Mouse (Mus musculus): ENCODE results near the gene 1700021F05Rik. TPM values are rescaled to one million over a fixed set of nuclear protein-coding genes. Genes with fewer than 3 reads are reported as not detected.
"Not testable (repeated sequence)": the region's sequence is repeated elsewhere in the genome, so short reads cannot be mapped to it uniquely, and the experiment has no call there.

1700021F05Rik gene
- polyA plus RNA-seq, 1 experiment from 2014 or later = 84.7 TPM

DNA sequence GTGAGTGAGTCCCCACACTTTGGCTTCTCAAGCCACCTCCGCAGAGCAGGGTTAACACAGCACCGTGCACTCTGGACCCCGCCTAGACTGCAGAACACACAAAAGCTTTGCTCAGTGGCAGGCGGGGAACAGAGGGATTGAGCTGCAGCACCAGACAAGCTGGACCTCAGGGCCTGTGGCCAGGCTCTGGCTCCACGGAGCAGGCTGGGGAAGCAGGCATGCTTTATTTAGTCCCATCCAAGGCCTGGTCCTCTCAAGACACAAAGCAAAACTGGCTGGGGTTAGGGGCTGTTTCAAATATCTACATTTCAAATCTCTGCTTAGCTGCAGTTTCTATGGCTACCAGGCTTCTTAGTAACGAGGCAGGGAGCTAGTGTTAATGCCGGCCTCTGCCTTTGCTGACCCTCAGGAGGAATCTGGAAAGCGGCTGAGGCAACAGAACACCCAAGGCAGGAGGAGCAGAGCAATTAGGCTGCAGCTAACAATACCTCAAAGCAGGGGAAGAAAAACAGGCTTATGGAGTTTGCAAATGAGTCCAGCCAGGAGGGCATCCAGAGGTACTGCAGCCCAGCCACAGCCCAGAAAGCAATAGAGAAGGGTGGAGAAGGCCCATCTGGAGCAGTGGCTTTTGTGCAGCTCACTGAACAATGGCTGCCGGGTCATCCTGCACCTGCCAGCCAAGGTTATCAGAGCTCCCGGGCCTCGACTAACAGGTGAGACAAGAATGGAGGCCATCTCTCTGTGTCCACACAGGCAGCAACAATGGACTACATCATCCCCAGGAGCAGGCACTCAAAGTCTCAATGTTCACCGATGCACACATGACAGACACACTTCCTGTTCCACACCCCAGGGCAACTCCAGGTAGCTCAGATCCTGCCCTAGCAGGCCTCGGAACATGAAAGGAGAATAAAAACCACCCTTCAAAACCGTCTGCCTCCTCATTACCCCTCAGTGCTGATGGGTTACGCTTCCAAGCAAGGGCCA lies 13.2 kb downstream of the 1700021F05Rik start:
- DNase-seq (ENCODE audit: low spot score) = peak; percentile 31
- Histone ChIP-seq H3K36me3 (ENCODE audit: insufficient read depth, low read length) (peaks cover 42% of the 10 kb centered on the region), H3K9ac (ENCODE audit: low read depth, low read length) (no peak overlapping the region), H3K27ac (peak overlapping the region; percentile 47; the same call in 1 of the 2 replicates), H3K4me2 (ENCODE audit: low read length) (no peak overlapping the region), H3K9me3 (replicated peaks; ENCODE audit: low read length) (no peaks in the 10 kb centered on the region), H3K4me3 (replicated peaks; ENCODE audit: low read depth, low read length) (no peak overlapping the region), H3K4me1 (replicated peaks; ENCODE audit: insufficient read depth, low read length) (no peaks in the 10 kb centered on the region; the same call in 1 of the 2 replicates), H3K27me3 (ENCODE audit: insufficient read depth, low read length) (no peaks in the 10 kb centered on the region)
- peak; percentile 34; the same call in 1 of the 2 replicates for TF ChIP-seq CTCF (IDR thresholded peaks at IDR 0.05; ENCODE audit: low read depth)
- ATAC-seq (replicated peaks; ENCODE audit: low FRiP score, low read depth) = peak; percentile 11; the same call in 1 of the 2 replicates
- WGBS = 45% methylated on average over 15 of the region's 15 CpGs

DNA sequence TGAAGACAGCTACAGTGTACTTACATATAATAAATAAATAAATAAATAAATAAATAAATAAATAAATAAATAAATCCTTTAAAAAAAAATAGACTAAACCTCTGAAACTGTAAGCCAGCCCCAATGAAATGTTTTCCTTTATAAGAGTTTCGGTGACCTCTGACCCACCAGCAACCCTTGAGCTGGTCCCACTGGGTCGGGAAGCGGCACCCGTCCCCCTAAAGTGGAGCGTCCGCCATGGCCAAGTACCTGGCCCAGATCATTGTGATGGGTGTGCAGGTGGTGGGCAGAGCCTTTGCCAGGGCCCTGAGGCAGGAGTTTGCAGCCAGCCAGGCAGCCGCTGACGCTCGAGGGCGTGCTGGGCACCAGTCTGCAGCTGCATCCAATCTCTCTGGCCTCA lies 16.9 kb downstream of the 1700021F05Rik start, which contains the start of gene Gm9803:
Gene Gm9803, plus strand, starts transcription at position 154 of the 400 bp plus-strand sequence.
- not testable (repeated sequence) for ATAC-seq (replicated peaks; ENCODE audit: low FRiP score, low read depth); H3K4me1 ChIP-seq (replicated peaks; ENCODE audit: insufficient read depth, low read length); H3K9me3 ChIP-seq (replicated peaks; ENCODE audit: low read length); H3K27me3 ChIP-seq (ENCODE audit: insufficient read depth, low read length); H3K4me3 ChIP-seq (replicated peaks; ENCODE audit: low read depth, low read length); H3K27ac ChIP-seq; H3K9ac ChIP-seq (ENCODE audit: low read depth, low read length); H3K4me2 ChIP-seq (ENCODE audit: low read length); DNase-seq (ENCODE audit: low spot score)
- WGBS = 94% methylated on average over 10 of the region's 10 CpGs
- H3K36me3 ChIP-seq (ENCODE audit: insufficient read depth, low read length) = 0 out of 2 replicates have a peak, but pooled peaks cover 13% of the 10 kb centered on the region

DNA sequence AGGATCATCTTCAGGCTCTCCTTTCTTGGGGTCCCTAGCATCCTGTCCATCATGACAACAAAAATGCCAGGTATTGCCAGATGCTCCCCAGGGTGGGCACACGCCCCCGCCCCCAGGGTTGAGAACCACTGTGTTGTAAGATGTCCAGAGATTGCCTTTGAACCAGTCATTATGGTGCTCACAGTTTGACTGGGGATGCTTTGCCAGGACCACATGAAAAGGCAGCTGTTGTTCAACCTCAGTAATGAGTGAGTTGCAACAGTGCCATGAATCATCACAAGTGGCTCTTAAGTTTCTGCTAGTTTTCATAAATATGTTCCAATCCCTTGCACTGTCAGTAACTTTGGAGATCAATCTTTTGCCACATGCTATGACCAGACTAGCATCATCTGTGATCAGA lies 20.8 kb downstream of the 1700021F05Rik start:
- ATAC-seq (replicated peaks; ENCODE audit: low FRiP score, low read depth) (no peak), DNase-seq (ENCODE audit: low spot score) (no peak)
- no peak for TF ChIP-seq CTCF (IDR thresholded peaks at IDR 0.05; ENCODE audit: low read depth)
- H3K27me3 ChIP-seq (ENCODE audit: insufficient read depth, low read length) = no peaks in the 10 kb centered on the region
- H3K36me3 ChIP-seq (ENCODE audit: insufficient read depth, low read length) = no peaks in the 10 kb centered on the region
- H3K4me1 ChIP-seq (replicated peaks; ENCODE audit: insufficient read depth, low read length) = peaks cover 7% of the 10 kb centered on the region
- no peaks in the 10 kb centered on the region for H3K9me3 ChIP-seq (replicated peaks; ENCODE audit: low read length)
- no peak overlapping the region for H3K4me3 ChIP-seq (replicated peaks; ENCODE audit: low read depth, low read length)
- no peak overlapping the region for H3K9ac ChIP-seq (ENCODE audit: low read depth, low read length)
- no peak overlapping the region for H3K27ac ChIP-seq
- WGBS = 96% methylated on average over 2 of the region's 2 CpGs
- H3K4me2 ChIP-seq (ENCODE audit: low read length) = no peak overlapping the region

DNA sequence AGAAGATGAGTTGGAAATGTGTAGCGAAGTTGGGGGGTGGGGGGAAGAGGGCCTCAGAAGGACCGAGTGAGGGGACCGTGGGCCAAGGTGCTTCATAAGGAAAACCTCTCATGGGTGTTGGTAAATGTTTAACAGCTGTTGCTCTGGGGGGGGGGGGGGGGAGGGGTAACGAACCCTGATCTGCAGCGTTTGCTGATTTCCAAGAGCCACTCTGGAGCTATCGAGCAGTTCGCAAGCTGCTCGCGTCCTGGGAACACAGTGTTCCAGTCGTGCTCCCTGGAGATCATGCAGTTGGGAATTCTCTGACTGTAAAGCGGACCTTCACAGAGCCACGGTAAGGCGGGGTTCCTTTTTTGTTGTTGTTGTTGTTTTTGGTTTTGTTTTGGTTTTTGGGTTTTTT lies 22.4 kb downstream of the 1700021F05Rik start:
- Histone ChIP-seq H3K4me3 (replicated peaks; ENCODE audit: low read depth, low read length) (no peak overlapping the region), H3K27ac (peak overlapping the region; percentile 60), H3K36me3 (ENCODE audit: insufficient read depth, low read length) (no peaks in the 10 kb centered on the region; the same call in 1 of the 2 replicates), H3K4me2 (ENCODE audit: low read length) (no peak overlapping the region), H3K9ac (ENCODE audit: low read depth, low read length) (no peak overlapping the region), H3K27me3 (ENCODE audit: insufficient read depth, low read length) (no peaks in the 10 kb centered on the region), H3K9me3 (replicated peaks; ENCODE audit: low read length) (no peaks in the 10 kb centered on the region), H3K4me1 (replicated peaks; ENCODE audit: insufficient read depth, low read length) (peaks cover 7% of the 10 kb centered on the region)
- ATAC-seq (replicated peaks; ENCODE audit: low FRiP score, low read depth) (peak; percentile 47; the same call in 1 of the 2 replicates), DNase-seq (ENCODE audit: low spot score) (no peak)
- no peak for TF ChIP-seq CTCF (IDR thresholded peaks at IDR 0.05; ENCODE audit: low read depth)
- 54% methylated on average over 11 of the region's 13 CpGs for WGBS

GRCm38 (mm10) chr10:43517836-43518235 lies 23.0 kb downstream of the 1700021F05Rik start:
- TF ChIP-seq CTCF (IDR thresholded peaks at IDR 0.05; ENCODE audit: low read depth) = no peak
- DNase-seq (ENCODE audit: low spot score) (no peak), ATAC-seq (replicated peaks; ENCODE audit: low FRiP score, low read depth) (no peak)
- Histone ChIP-seq H3K4me2 (ENCODE audit: low read length) (no peak overlapping the region), H3K27me3 (ENCODE audit: insufficient read depth, low read length) (no peaks in the 10 kb centered on the region), H3K9ac (ENCODE audit: low read depth, low read length) (no peak overlapping the region), H3K36me3 (ENCODE audit: insufficient read depth, low read length) (no peaks in the 10 kb centered on the region; the same call in 1 of the 2 replicates), H3K27ac (peak overlapping the region; percentile 60), H3K9me3 (replicated peaks; ENCODE audit: low read length) (no peaks in the 10 kb centered on the region), H3K4me1 (replicated peaks; ENCODE audit: insufficient read depth, low read length) (peaks cover 7% of the 10 kb centered on the region), H3K4me3 (replicated peaks; ENCODE audit: low read depth, low read length) (no peak overlapping the region)
- 44% methylated on average over 4 of the region's 4 CpGs for WGBS

GRCm38 (mm10) chr10:43516992-43517660 lies 23.7 kb downstream of the 1700021F05Rik start:
- Histone ChIP-seq H3K27me3 (ENCODE audit: insufficient read depth, low read length) (no peaks in the 10 kb centered on the region), H3K9ac (ENCODE audit: low read depth, low read length) (no peak overlapping the region), H3K9me3 (replicated peaks; ENCODE audit: low read length) (no peaks in the 10 kb centered on the region), H3K36me3 (ENCODE audit: insufficient read depth, low read length) (peaks cover 2% of the 10 kb centered on the region; the same call in 1 of the 2 replicates), H3K4me3 (replicated peaks; ENCODE audit: low read depth, low read length) (no peak overlapping the region), H3K27ac (peak overlapping the region; percentile 60), H3K4me2 (ENCODE audit: low read length) (no peak overlapping the region), H3K4me1 (replicated peaks; ENCODE audit: insufficient read depth, low read length) (peaks cover 7% of the 10 kb centered on the region)
- no peak for TF ChIP-seq CTCF (IDR thresholded peaks at IDR 0.05; ENCODE audit: low read depth)
- peak; percentile 73 for ATAC-seq (replicated peaks; ENCODE audit: low FRiP score, low read depth)
- 41% methylated on average over 6 of the region's 6 CpGs for WGBS
- peak; percentile 31 for DNase-seq (ENCODE audit: low spot score)
